Mouse (Mus musculus) megakaryocyte, embryonic 14.5 days (primary cell): Measurements from ENCODE around the gene Pdlim5.

ENCODE experiments used
- FLI1 ChIP-seq: IDR thresholded peaks from 2 replicates; pipeline ENCODE4 v1.6.1; 2012; ENCODE audit warnings: low read length, inconsistent platforms, mixed read lengths
- GATA1 ChIP-seq: IDR thresholded peaks from 3 replicates; pipeline ENCODE4 v1.6.1; 2012; ENCODE audit warnings: mixed read lengths, low read length, inconsistent platforms, borderline replicate concordance

DNA sequence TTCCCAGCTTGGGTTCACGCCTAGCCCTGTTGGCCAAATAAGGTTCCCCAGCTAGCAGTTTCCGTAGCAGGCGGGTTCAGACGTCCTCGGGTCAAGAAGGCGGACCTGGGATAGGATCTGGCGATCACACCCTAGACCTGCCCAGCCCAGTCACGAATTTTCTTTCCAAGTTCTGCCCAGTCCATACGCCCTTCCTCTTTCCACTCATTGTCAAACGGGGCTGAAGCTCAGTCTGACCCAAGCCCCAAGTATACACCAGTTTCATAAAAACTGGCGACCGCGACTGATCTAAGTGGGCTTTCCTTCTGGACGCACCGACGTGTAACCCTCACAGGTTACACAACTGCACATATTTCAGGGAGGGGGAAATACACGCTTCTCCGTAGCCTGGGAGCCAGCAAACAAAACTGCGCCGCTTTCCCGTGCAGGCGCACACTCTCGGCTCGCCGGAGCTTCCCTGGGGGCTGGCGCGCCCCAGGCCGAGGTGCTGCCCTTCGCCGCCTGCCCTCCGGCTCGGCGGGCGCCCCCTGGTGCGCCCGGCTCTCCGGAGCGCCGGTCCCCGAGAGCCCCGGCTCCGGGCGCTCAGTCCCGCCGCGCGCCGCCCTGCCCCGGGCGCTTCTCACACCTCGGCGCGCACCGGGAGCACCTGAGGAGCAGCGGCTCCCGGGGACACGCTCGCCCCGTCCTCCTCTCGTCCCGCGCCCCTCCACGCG is 544 bp downstream of the Pdlim5 start:
- TF ChIP-seq GATA1 (no peak), FLI1 (no peak)
